Mouse (Mus musculus) ES-E14 (cell line): ENCODE data around the gene Ppil3. TPM values are rescaled to one million over a fixed set of nuclear protein-coding genes. Genes with fewer than 3 reads are reported as not detected.
A peak's percentile ranks its signal among the peaks of the same experiment; 100 is the strongest.

Source experiments
- DNase-seq: peaks from one replicate; pipeline ENCODE4 v3.0.0-alpha.2; 2013; ENCODE audit warnings: low read depth, low spot score
- H3K27ac ChIP-seq: 2 replicates; pipeline ENCODE4 v1.5.1; 2012; ENCODE audit warnings: low read depth, mild to moderate bottlenecking, low read length, moderate library complexity, mixed read lengths; ENCODE audit not compliant: poor library complexity, insufficient read depth, severe bottlenecking
- H3K36me3 ChIP-seq: 2 replicates; pipeline ENCODE4 v1.6.1; 2012; ENCODE audit warnings: mild to moderate bottlenecking, low read length, moderate library complexity, mixed read lengths; ENCODE audit not compliant: control insufficient read depth, poor library complexity, insufficient read depth, severe bottlenecking
- H3K4me1 ChIP-seq, 2 experiments: fragments of 150-350 bp in 1 of 2; sonication (generic) in 1 of 2; 2 replicates each; pipeline ENCODE4 v1.6.1; 2012; ENCODE audit warnings: low read length in 2 of 2, mild to moderate bottlenecking in 1 of 2, mixed read lengths in 1 of 2; ENCODE audit not compliant: control insufficient read depth in 2 of 2, insufficient read depth in 2 of 2, poor library complexity in 1 of 2
- H3K4me3 ChIP-seq, 2 experiments: fragments of 150-350 bp in 1 of 2; sonication (generic) in 1 of 2; 2 replicates each; pipeline ENCODE4 v1.5.1; 2012; ENCODE audit warnings: low read length in 2 of 2, low read depth in 1 of 2, mild to moderate bottlenecking in 1 of 2, mixed read lengths in 1 of 2; ENCODE audit not compliant: insufficient read depth in 1 of 2, poor library complexity in 1 of 2, severe bottlenecking in 1 of 2
- H3K9ac ChIP-seq: 2 replicates; pipeline ENCODE4 v1.6.1; 2012; ENCODE audit warnings: low read depth, mild to moderate bottlenecking, low read length, mixed read lengths; ENCODE audit not compliant: poor library complexity, insufficient read depth, severe bottlenecking
- H3K9me3 ChIP-seq: fragments of 150-350 bp; sonication (generic); 2 replicates; pipeline ENCODE4 v1.6.1; 2012; ENCODE audit warnings: low read depth, mild to moderate bottlenecking, low read length; ENCODE audit not compliant: control insufficient read depth, insufficient read depth
- CHD2 ChIP-seq: IDR thresholded peaks from 2 replicates; pipeline ENCODE4 v1.6.1; 2014; ENCODE audit warnings: mild to moderate bottlenecking, low read depth, low read length, inconsistent platforms
- HCFC1 ChIP-seq: IDR thresholded peaks from 2 replicates; pipeline ENCODE4 v1.6.1; 2012; ENCODE audit warnings: low read length, inconsistent platforms, borderline replicate concordance; ENCODE audit not compliant: insufficient read depth
- MAFK ChIP-seq: IDR thresholded peaks from 2 replicates; pipeline ENCODE4 v1.6.1; 2014; ENCODE audit warnings: mild to moderate bottlenecking, low read depth, low read length, inconsistent platforms; ENCODE audit not compliant: insufficient read depth
- ZC3H11A ChIP-seq: IDR thresholded peaks from 2 replicates; pipeline ENCODE4 v1.6.1; 2012; ENCODE audit warnings: low read depth, mild to moderate bottlenecking, inconsistent platforms, low read length, borderline replicate concordance
- ZNF384 ChIP-seq: IDR thresholded peaks from 2 replicates; pipeline ENCODE4 v1.6.1; 2012; ENCODE audit warnings: low read depth, low read length, inconsistent platforms
- in situ Hi-C, 2 experiments: fragments of 600-800 bp; cut with MboI; formaldehyde crosslinking; loops; one replicate each; pipeline ENCODE4 v1.15.1; 2025; ENCODE audit warnings: low sequenced_read_pairs in 2 of 2, inconsistent platforms in 1 of 2; ENCODE audit not compliant: unreplicated experiment in 2 of 2
- total RNA-seq: library from RNA; depleted of rRNA; stranded (reverse); fragments of 300-350 nt; gene quantifications from 2 replicates; pipeline ENCODE4 v1.2.3, GENCODE M21; 2012

Gene Ppil3
- total RNA-seq, 1 experiment = 48.5 TPM

DNA sequence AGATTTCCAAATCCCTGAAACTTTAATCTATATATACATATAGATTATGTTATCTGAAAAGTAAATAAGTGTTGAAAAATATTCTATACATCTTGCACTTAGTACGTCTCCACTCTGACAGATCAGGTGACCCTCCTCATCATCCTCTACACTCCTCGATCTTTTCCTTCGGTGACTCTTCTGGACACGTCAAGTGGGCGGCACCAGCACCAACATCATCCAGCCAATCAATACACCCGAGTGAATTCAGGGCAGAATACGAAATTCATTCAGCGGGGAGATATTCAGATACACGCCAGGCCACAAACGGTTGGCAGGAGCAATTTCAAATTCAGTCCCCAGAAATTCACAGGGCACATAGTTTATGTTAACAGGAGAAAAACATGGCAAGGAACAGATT is 25.3 kb downstream of the Ppil3 start:
- peaks cover 4 to 5% of the 10 kb centered on the region in 2 experiments; a peak in 3 of 4 replicates for H3K4me1 ChIP-seq
- no peak overlapping the region for H3K27ac ChIP-seq
- peaks cover 31% of the 10 kb centered on the region for H3K36me3 ChIP-seq
- H3K9ac ChIP-seq = no peak overlapping the region
- in situ Hi-C loops = loop anchor here in 1 of 2 experiments (25.0 kb wide), 1 partner anchor 1292 kb away; no protein-coding TSS in a partner anchor
- DNase-seq = no peak
- TF ChIP-seq MAFK (no peak), ZNF384 (no peak), CHD2 (no peak), HCFC1 (no peak), ZC3H11A (no peak)
- H3K4me3 ChIP-seq = no peak overlapping the region
- no peaks in the 10 kb centered on the region for H3K9me3 ChIP-seq

DNA sequence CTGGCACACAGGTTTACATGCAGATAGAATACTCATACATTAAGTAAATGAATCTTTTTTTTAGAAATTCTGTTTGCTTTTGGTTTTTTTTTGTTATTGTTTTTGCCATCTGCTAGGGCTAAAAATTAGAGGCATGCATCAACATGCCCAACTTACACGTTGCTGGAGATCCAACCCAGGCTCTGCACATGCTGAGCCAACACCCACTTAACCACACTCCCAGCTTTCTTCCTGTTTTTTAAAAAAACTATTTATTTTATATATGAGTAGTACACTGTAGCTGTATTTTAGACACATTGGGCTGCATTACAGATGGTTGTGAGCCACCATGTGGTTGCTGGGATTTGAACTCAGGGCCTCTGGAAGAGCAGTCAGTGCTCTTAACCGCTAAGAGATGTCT is 29.2 kb downstream of the Ppil3 start:
- Histone ChIP-seq H3K4me3 (no peak overlapping the region), H3K9me3 (no peaks in the 10 kb centered on the region), H3K4me1 (no peaks in the 10 kb centered on the region), H3K36me3 (peaks cover 40% of the 10 kb centered on the region), H3K27ac (no peak overlapping the region), H3K9ac (no peak overlapping the region)
- DNase-seq = no peak
- in situ Hi-C loops = loop anchor here in 1 of 2 experiments (25.0 kb wide), 1 partner anchor 1296 kb away; no protein-coding TSS in a partner anchor
- TF ChIP-seq HCFC1 (no peak), MAFK (no peak), CHD2 (no peak), ZNF384 (no peak), ZC3H11A (no peak)

DNA sequence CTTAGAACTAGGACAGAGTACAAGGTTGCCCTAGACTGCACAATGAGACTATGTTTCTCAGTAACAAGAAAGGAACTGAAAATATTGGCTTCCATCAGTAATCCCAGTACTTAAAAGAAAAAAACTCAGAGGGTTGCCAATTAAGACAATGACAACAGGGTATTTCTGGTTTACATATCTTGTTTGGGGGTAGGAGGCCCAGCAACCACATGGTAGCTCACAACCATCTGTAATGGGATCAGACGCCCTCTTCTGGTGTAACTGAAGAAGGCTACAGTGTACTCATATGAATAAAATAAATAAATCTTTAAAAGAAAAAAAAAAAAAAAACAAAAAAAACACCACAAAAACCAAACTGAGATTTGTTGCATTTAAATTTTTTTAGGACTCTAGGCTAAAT is 29.8 kb downstream of the Ppil3 start:
- Histone ChIP-seq H3K4me3 (no peak overlapping the region), H3K36me3 (peaks cover 42% of the 10 kb centered on the region), H3K4me1 (no peaks in the 10 kb centered on the region), H3K9me3 (no peaks in the 10 kb centered on the region), H3K27ac (no peak overlapping the region), H3K9ac (no peak overlapping the region)
- no peak for DNase-seq
- in situ Hi-C loops = loop anchor here in 1 of 2 experiments (25.0 kb wide), 1 partner anchor 1297 kb away; no protein-coding TSS in a partner anchor
- no peak for TF ChIP-seq HCFC1
- TF ChIP-seq ZNF384 = peak; percentile 66; the same call in 1 of the 2 replicates

DNA sequence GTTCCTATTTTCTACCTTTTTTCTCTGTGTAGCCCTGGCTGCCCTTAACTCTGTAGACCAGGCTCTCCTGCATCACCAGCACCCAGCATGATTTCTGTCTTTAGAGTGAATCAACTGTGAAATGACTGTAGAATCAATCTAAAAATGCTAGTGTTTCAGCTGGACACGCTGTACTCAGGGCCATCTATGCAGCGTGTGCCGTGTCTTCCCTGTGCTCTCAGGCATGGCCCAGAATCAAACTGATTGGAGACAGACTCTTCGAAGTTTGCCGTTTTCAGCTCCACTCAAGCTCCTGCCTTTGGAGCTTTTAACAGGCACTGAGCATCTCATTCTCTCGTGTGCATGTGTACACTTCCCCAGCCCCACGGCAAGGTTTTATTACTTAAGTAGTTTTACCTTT is 34.5 kb downstream of the Ppil3 start:
- no peak overlapping the region for H3K9ac ChIP-seq
- in situ Hi-C loops = loop anchor here in 1 of 2 experiments (25.0 kb wide), 1 partner anchor 1302 kb away; no protein-coding TSS in a partner anchor
- no peak overlapping the region for H3K27ac ChIP-seq
- H3K4me3 ChIP-seq = no peak overlapping the region
- H3K36me3 ChIP-seq = peaks cover 23% of the 10 kb centered on the region
- TF ChIP-seq ZNF384 (no peak), MAFK (no peak), HCFC1 (no peak), ZC3H11A (no peak), CHD2 (no peak)
- no peak for DNase-seq
- no peaks in the 10 kb centered on the region for H3K9me3 ChIP-seq
- no peaks in the 10 kb centered on the region for H3K4me1 ChIP-seq

DNA sequence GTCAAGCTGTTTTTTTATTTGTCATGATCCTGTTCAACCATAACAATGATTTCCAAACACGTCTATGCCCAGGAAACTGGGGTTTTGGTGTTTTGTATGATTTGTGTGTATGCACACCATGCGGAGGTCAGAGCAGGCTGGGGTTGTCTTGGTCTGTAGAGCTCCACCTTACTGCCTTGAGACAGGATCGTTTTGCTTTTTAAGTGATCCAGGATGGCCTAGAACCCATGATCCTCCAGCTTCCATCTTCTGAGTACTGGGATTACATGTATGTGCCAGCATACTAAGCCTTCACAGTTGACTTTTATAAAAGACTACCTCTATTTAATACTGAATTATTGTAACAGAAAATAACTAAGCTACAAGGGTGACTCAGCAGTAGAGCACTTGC is 35.1 kb downstream of the Ppil3 start:
- Histone ChIP-seq H3K36me3 (peaks cover 23% of the 10 kb centered on the region), H3K4me3 (no peak overlapping the region), H3K27ac (no peak overlapping the region; the same call in 1 of the 2 replicates), H3K4me1 (no peaks in the 10 kb centered on the region), H3K9me3 (no peaks in the 10 kb centered on the region), H3K9ac (no peak overlapping the region)
- in situ Hi-C loops = loop anchor here in 1 of 2 experiments (25.0 kb wide), 1 partner anchor 1302 kb away; no protein-coding TSS in a partner anchor
- DNase-seq = no peak
- TF ChIP-seq MAFK (no peak), HCFC1 (no peak), ZC3H11A (no peak), ZNF384 (no peak), CHD2 (no peak)
